Mouse (Mus musculus) forebrain, embryonic 10.5 days (tissue): ENCODE measurements around the gene Cox4i2. TPM values are rescaled to one million over a fixed set of nuclear protein-coding genes. Genes with fewer than 3 reads are reported as not detected.

Experiments used
- DNase-seq: peaks from one replicate; pipeline ENCODE4 v3.0.0-alpha.2; 2017; ENCODE audit warnings: low spot score; ENCODE audit errors: extremely low spot score
- H3K27ac ChIP-seq: fragments of 300-500 bp; sonication (generic); 2 replicates; pipeline ENCODE4 v1.5.1; 2016; ENCODE audit warnings: mild to moderate bottlenecking
- H3K27me3 ChIP-seq: fragments of 300-500 bp; sonication (generic); 2 replicates; pipeline ENCODE4 v1.6.1; 2016; ENCODE audit warnings: mild to moderate bottlenecking; ENCODE audit not compliant: poor library complexity, severe bottlenecking
- H3K36me3 ChIP-seq: fragments of 300-500 bp; sonication (generic); replicated peaks from 2 replicates; pipeline ENCODE4 v1.6.1; 2016; ENCODE audit warnings: mild to moderate bottlenecking, moderate library complexity
- H3K4me1 ChIP-seq: fragments of 300-500 bp; sonication (generic); 2 replicates; pipeline ENCODE4 v1.6.1; 2016
- H3K4me3 ChIP-seq: fragments of 300-500 bp; sonication (generic); 2 replicates; pipeline ENCODE4 v1.5.1; 2016; ENCODE audit warnings: mild to moderate bottlenecking, moderate library complexity
- H3K9me3 ChIP-seq: fragments of 300-500 bp; sonication (generic); 2 replicates; pipeline ENCODE4 v1.6.1; 2016; ENCODE audit warnings: mild to moderate bottlenecking, moderate library complexity
- WGBS: fragments of 180-500 bp; shearing (Covaris S2); methylation state at CpG from one replicate; pipeline ENCODE4 v1.1.7; 2016; 5-methylcytosine and 5-hydroxymethylcytosine counted together
- microRNA-seq: library from miRNA; unstranded; fragments of <30 nt; microRNA quantifications from one replicate; pipeline ENCODE4, GENCODE M21; 2017
- polyA plus RNA-seq: library from polyadenylated mRNA; unstranded; fragments of >200 nt; fragmentation: Nextera tagmentation; extraction: Ambion mirVana; gene quantifications from 2 replicates; pipeline ENCODE4 v1.2.1, GENCODE M21; 2016

Gene Cox4i2
- polyA plus RNA-seq, 1 experiment from 2014 or later, result 3.0 TPM

DNA sequence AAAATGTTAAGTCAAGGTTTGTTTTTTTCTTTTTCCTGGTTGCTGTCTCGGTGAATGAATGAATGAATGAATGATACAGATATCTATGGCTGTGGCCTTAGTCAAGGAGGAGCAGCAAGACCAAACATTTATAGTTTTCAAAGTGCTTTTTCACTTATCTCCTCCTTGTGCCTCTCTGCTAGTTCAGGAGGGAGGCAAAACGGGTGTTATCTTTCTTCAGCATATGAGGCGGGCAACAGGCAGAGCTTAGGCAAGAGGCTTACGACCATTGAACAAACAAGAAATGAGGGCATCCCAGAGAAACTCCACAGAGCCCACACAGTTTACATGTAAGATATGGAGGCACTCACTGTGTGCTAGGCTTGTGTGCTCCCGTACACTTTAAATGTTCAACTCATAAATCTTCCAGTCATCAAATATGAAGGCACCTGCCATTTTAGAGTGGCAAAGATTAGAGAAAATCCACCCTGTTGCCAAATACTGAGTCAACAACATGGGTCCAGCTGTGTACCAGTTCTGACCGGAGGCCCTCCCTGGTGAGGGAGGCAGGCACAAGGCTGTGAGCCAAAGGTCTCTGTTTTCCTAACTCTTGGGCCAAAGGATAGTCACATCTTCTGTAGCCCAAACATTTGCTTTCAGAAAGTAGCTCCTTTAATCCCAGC is 60.4 kb downstream of the Cox4i2 start:
- Histone ChIP-seq H3K4me3 (no peak overlapping the region), H3K4me1 (peaks cover 43% of the 10 kb centered on the region), H3K9me3 (no peaks in the 10 kb centered on the region), H3K27me3 (no peaks in the 10 kb centered on the region), H3K27ac (0 out of 2 replicates have a peak overlapping the region, but pooled peaks have one; percentile 51), H3K36me3 (peaks cover 35% of the 10 kb centered on the region)
- DNase-seq, result no peak
- 90% methylated on average over 6 of the region's 6 CpGs for WGBS

Small RNA genes within 50 kb of the gene (microRNA-seq; reads per million reads assigned to microRNA genes)
- not detected for gene Gm23802

Other genes starting within 250 kb of the Cox4i2 start
- not detected in 2 replicates for gene Defb26, start 242.5 kb upstream of the Cox4i2 start, polyA plus RNA-seq
- gene Defb28, start 235.9 kb upstream of the Cox4i2 start, polyA plus RNA-seq, result not detected in 2 replicates
- gene Defb29, start 214.1 kb upstream of the Cox4i2 start, polyA plus RNA-seq, result not detected in 2 replicates
- not detected in 2 replicates for gene Gm17416, start 184.8 kb upstream of the Cox4i2 start, polyA plus RNA-seq
- not detected in 2 replicates for gene Defb21, start 181.4 kb upstream of the Cox4i2 start, polyA plus RNA-seq
- gene Defb19, start 173.9 kb upstream of the Cox4i2 start, polyA plus RNA-seq, result not detected in 2 replicates
- not detected in 2 replicates for gene Defb45, start 154.8 kb upstream of the Cox4i2 start, polyA plus RNA-seq
- gene Defb36, start 149.8 kb upstream of the Cox4i2 start, polyA plus RNA-seq, result not detected in 2 replicates
- gene Defb25, start 131.1 kb upstream of the Cox4i2 start, polyA plus RNA-seq, result not detected in 2 replicates
- gene Rem1, start 127.2 kb upstream of the Cox4i2 start, polyA plus RNA-seq, result 0.16 and 0.18 TPM in 2 replicates
- gene H13, start 84.7 kb upstream of the Cox4i2 start, polyA plus RNA-seq, result 90.7 and 93.2 TPM in 2 replicates
- 39.1 and 40.3 TPM in 2 replicates for gene Mcts2, start 67.1 kb upstream of the Cox4i2 start, polyA plus RNA-seq
- gene Id1, start 17.9 kb upstream of the Cox4i2 start, polyA plus RNA-seq, result 57.5 and 61.1 TPM in 2 replicates
- gene Bcl2l1, start 77.6 kb downstream of the Cox4i2 start, polyA plus RNA-seq, result 98.5 and 104 TPM in 2 replicates
- 162 and 163 TPM in 2 replicates for gene Tpx2, start 93.8 kb downstream of the Cox4i2 start, polyA plus RNA-seq
- 0.06 and 0.12 TPM in 2 replicates for gene Mylk2, start 157.2 kb downstream of the Cox4i2 start, polyA plus RNA-seq
- gene Foxs1, start 179.0 kb downstream of the Cox4i2 start, polyA plus RNA-seq, result 0.34 and 0.60 TPM in 2 replicates
- gene Dusp15, start 197.5 kb downstream of the Cox4i2 start, polyA plus RNA-seq, result 0.42 and 0.95 TPM in 2 replicates
- 1.3 and 1.6 TPM in 2 replicates for gene Ttll9, start 208.3 kb downstream of the Cox4i2 start, polyA plus RNA-seq